Mouse (Mus musculus) Patski (cell line): ENCODE measurements around the gene Nlrp9b. TPM values are rescaled to one million over a fixed set of nuclear protein-coding genes. Genes with fewer than 3 reads are reported as not detected.
"Not testable (repeated sequence)": the region's sequence is repeated elsewhere in the genome, so short reads cannot be mapped to it uniquely, and the experiment has no call there.

Source experiments
- ATAC-seq: fragments of 100-300 bp; one replicate; pipeline ENCODE4 v1.8.0; 2021
- CTCF ChIA-PET: fragments of 350-600 bp; sonication (Branson Sonifier 250); formaldehyde crosslinking; loops from one replicate; lab custom pipeline; 2022; ENCODE audit warnings: inconsistent platforms; lab: Charles Lee
- POLR2A ChIA-PET: fragments of 350-600 bp; sonication (Branson Sonifier 250); formaldehyde crosslinking; loops from one replicate; lab custom pipeline; 2022; ENCODE audit warnings: antibody characterized with exemption, inconsistent platforms; lab: Charles Lee
- DNase-seq: peaks from one replicate; pipeline ENCODE4 v3.0.0-alpha.2; 2011; ENCODE audit warnings: low read depth, low spot score
- H3K27me3 ChIP-seq: fragments of 371-371 bp; one replicate; pipeline ENCODE4 v1.5.1; 2021
- CTCF ChIP-seq: fragments of 100-300 bp; IDR thresholded peaks from one replicate; pipeline ENCODE4 v1.5.1; 2021
- in situ Hi-C: fragments of 300-500 bp; cut with MboI; formaldehyde crosslinking; loops from 3 replicates; pipeline ENCODE4 v1.11.1; 2018; ENCODE audit warnings: low pct_unique_long_range_greater_than_20kb, mixed read lengths
- polyA plus RNA-seq: library from polyadenylated mRNA; unstranded; gene quantifications from one replicate; pipeline ENCODE4 v1.2.3, GENCODE M21; 2021

Gene Nlrp9b
- polyA plus RNA-seq = not detected

- in situ Hi-C loops, H3K27me3 ChIP-seq, ATAC-seq, DNase-seq, POLR2A ChIA-PET, CTCF ChIA-PET: not testable (repeated sequence)
Observed at GRCm38 (mm10) chr7:19991165-19991564, at the start of gene Nlrp9b. Gene Nlrp9b, plus strand, starts transcription at chr7:19991465.

DNA sequence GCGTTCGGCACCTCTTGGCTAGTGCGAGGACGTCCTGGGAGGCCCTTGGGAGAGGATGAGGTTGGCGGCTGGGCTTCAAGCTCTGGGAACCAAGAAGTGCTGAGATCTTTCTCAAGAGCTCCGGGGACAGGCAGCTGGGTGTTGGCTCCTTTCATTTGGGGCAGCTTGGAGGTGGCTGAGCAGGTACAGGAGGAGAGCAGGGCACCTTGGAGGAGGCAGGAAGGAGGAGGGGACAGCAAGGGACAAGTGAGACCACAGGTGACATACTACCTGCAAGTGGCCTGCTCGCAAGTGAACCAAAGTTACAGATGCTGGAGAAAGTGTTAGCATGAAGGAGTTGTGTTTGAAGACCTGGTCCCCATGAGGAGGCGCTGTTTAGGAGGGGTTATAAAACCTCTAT, 46.6 kb upstream of the Nlrp9b start:
- in situ Hi-C loops = no loop called here
- H3K27me3 ChIP-seq = no peaks in the 10 kb centered on the region
- DNase-seq = no peak
- POLR2A ChIA-PET = no interaction called here
- CTCF ChIA-PET = no interaction called here
- TF ChIP-seq CTCF = no peak
- ATAC-seq = no peak

GRCm38 (mm10) chr7:19945201-19945600, 46.1 kb upstream of the Nlrp9b start:
- in situ Hi-C loops = no loop called here
- no peak for DNase-seq
- CTCF ChIA-PET = no interaction called here
- no peak for ATAC-seq
- no peaks in the 10 kb centered on the region for H3K27me3 ChIP-seq
- no peak for TF ChIP-seq CTCF
- POLR2A ChIA-PET = no interaction called here

- H3K27me3 ChIP-seq = no peaks in the 10 kb centered on the region
- no peak for DNase-seq
- TF ChIP-seq CTCF = no peak
- ChIA-PET CTCF (no interaction called here), POLR2A (no interaction called here)
- in situ Hi-C loops = no loop called here
- ATAC-seq = no peak
Observed at GRCm38 (mm10) chr7:19945821-19946515, 45.3 kb upstream of the Nlrp9b start.

GRCm38 (mm10) chr7:19948956-19949355, 42.3 kb upstream of the Nlrp9b start:
- ATAC-seq (no peak), DNase-seq (no peak)
- no peaks in the 10 kb centered on the region for H3K27me3 ChIP-seq
- ChIA-PET POLR2A (no interaction called here), CTCF (no interaction called here)
- no peak for TF ChIP-seq CTCF
- in situ Hi-C loops = no loop called here

GRCm38 (mm10) chr7:19949996-19950395, 41.3 kb upstream of the Nlrp9b start:
- no peaks in the 10 kb centered on the region for H3K27me3 ChIP-seq
- ChIA-PET CTCF (no interaction called here), POLR2A (no interaction called here)
- DNase-seq (no peak), ATAC-seq (no peak)
- in situ Hi-C loops = no loop called here
- no peak for TF ChIP-seq CTCF

- in situ Hi-C loops = no loop called here
- no peaks in the 10 kb centered on the region for H3K27me3 ChIP-seq
- POLR2A ChIA-PET = no interaction called here
- no peak for TF ChIP-seq CTCF
- CTCF ChIA-PET = no interaction called here
- ATAC-seq = no peak
- DNase-seq = no peak
Observed at GRCm38 (mm10) chr7:19950589-19950988, 40.7 kb upstream of the Nlrp9b start, which contains the start of gene Igsf23. Gene Igsf23, minus strand, starts transcription at chr7:19950756.

- in situ Hi-C loops = no loop called here
- ATAC-seq = no peak
- TF ChIP-seq CTCF = no peak
- ChIA-PET POLR2A (interaction anchor here (0.6 to 0.9 kb wide), 2 partner anchors 19 to 23 kb away, joined by 4 read pairs; no protein-coding TSS in a partner anchor), CTCF (interaction anchor here (1.1 to 2.5 kb wide), 3 partner anchors 9 to 41 kb away, joined by 3 to 8 read pairs (median 5); no protein-coding TSS in a partner anchor)
- H3K27me3 ChIP-seq = no peaks in the 10 kb centered on the region
- no peak for DNase-seq
Observed at GRCm38 (mm10) chr7:19952320-19952986, 38.8 kb upstream of the Nlrp9b start.

DNA sequence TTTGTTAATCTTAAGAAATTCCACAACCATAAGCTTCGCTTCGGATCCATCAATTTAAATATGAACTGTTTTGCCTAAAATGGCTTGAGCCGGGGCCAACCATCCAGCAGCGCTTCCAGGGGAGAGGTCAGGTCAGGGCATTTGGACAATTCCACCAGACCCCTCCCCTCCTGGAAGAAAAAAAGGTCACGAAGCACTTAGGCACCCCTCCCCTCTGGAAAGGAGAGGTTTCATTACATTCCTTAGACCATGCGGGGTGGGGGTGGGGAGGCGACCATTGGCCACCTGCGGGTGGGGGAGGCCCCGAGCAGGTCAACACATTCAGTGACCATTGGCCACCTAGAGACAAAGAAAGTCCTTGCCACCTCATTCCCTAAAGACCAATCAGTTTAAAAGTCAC, 38.2 kb upstream of the Nlrp9b start:
- H3K27me3 ChIP-seq = no peaks in the 10 kb centered on the region
- ATAC-seq (no peak), DNase-seq (no peak)
- no peak for TF ChIP-seq CTCF
- POLR2A ChIA-PET = interaction anchor here (0.6 kb wide), 1 partner anchor 19 kb away, joined by 4 read pairs; no protein-coding TSS in a partner anchor
- CTCF ChIA-PET = interaction anchor here (1.1 to 2.5 kb wide), 3 partner anchors 10 to 42 kb away, joined by 3 to 8 read pairs (median 5); no protein-coding TSS in a partner anchor
- in situ Hi-C loops = no loop called here

DNA sequence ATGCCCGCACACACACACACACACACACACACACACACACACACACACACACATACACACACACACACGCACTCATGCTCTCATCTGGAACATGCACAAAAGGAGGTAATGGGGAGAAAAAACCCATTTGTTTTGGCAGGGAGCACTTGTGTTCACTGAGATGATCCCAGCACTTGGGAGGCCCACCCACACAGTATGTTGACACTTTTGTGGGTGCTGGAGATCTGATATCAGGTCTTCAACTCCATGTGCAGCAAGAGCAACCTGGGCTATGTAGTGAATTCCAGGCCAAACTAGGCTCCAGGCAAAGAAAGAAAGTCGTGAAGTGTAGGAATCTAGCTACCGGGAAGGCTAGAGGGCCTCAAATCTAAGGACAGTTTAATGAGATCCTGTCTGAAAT, 35.4 kb upstream of the Nlrp9b start:
- CTCF ChIA-PET = interaction anchor here (0.8 to 4.0 kb wide), 3 partner anchors 39 to 45 kb away, joined by 3 to 17 read pairs (median 3); no protein-coding TSS in a partner anchor
- POLR2A ChIA-PET = interaction anchor here (1.0 kb wide), 1 partner anchor 45 kb away, joined by 5 read pairs; no protein-coding TSS in a partner anchor
- no peak for ATAC-seq

More for the DNA sequence above, 35.4 kb upstream of the Nlrp9b start:
- H3K27me3 ChIP-seq = no peaks in the 10 kb centered on the region
- in situ Hi-C loops = loop anchor here (5.0 kb wide), 2 partner anchors 44 to 79 kb away; no protein-coding TSS in a partner anchor
- no peak for DNase-seq
- no peak for TF ChIP-seq CTCF
